Mouse (Mus musculus): ENCODE measurements around the gene Gm37240. TPM values are rescaled to one million over a fixed set of nuclear protein-coding genes. Genes with fewer than 3 reads are reported as not detected.

Gene Gm37240
- polyA plus RNA-seq, 1 experiment = 1.9 TPM

GRCm38 (mm10) chr3:84686799-84687487 is 1200.4 kb downstream of the Gm37240 start:
- Histone ChIP-seq H3K4me3 (ENCODE audit: insufficient read depth, low read length) (no peak overlapping the region), H3K27ac (ENCODE audit: insufficient read depth, low read length) (no peak overlapping the region), H3K4me1 (ENCODE audit: control insufficient read depth, insufficient read depth, low read length) (peaks cover 2% of the 10 kb centered on the region; the same call in 1 of the 2 replicates)
- no peak for TF ChIP-seq CTCF (IDR thresholded peaks at IDR 0.05; ENCODE audit: borderline replicate concordance, insufficient read depth, low read length)
- TF ChIP-seq POLR2A (IDR thresholded peaks at IDR 0.05; ENCODE audit: low read depth, low read length) = no peak

GRCm38 (mm10) chr3:84686294-84686672 is 1201.0 kb downstream of the Gm37240 start:
- no peak overlapping the region for H3K4me3 ChIP-seq (ENCODE audit: insufficient read depth, low read length)
- H3K4me1 ChIP-seq (ENCODE audit: control insufficient read depth, insufficient read depth, low read length) = peaks cover 2% of the 10 kb centered on the region; the same call in 1 of the 2 replicates
- TF ChIP-seq POLR2A (IDR thresholded peaks at IDR 0.05; ENCODE audit: low read depth, low read length) (no peak), CTCF (IDR thresholded peaks at IDR 0.05; ENCODE audit: borderline replicate concordance, insufficient read depth, low read length) (no peak)
- no peak overlapping the region for H3K27ac ChIP-seq (ENCODE audit: insufficient read depth, low read length)

- H3K4me3 ChIP-seq (ENCODE audit: insufficient read depth, low read length) = no peak overlapping the region
- no peak overlapping the region for H3K27ac ChIP-seq (ENCODE audit: insufficient read depth, low read length)
- TF ChIP-seq CTCF (IDR thresholded peaks at IDR 0.05; ENCODE audit: borderline replicate concordance, insufficient read depth, low read length) (no peak), POLR2A (IDR thresholded peaks at IDR 0.05; ENCODE audit: low read depth, low read length) (no peak)
- peaks cover 2% of the 10 kb centered on the region; the same call in 1 of the 2 replicates for H3K4me1 ChIP-seq (ENCODE audit: control insufficient read depth, insufficient read depth, low read length)
Measured at GRCm38 (mm10) chr3:84685662-84686293, 1201.5 kb downstream of the Gm37240 start.

- TF ChIP-seq CTCF (IDR thresholded peaks at IDR 0.05; ENCODE audit: borderline replicate concordance, insufficient read depth, low read length) = no peak
- no peak for TF ChIP-seq POLR2A (IDR thresholded peaks at IDR 0.05; ENCODE audit: low read depth, low read length)
- H3K27ac ChIP-seq (ENCODE audit: insufficient read depth, low read length) = no peak overlapping the region
- H3K4me3 ChIP-seq (ENCODE audit: insufficient read depth, low read length) = no peak overlapping the region
- no peaks in the 10 kb centered on the region for H3K4me1 ChIP-seq (ENCODE audit: control insufficient read depth, insufficient read depth, low read length)
Measured at GRCm38 (mm10) chr3:84683788-84684187, 1203.5 kb downstream of the Gm37240 start.

- Histone ChIP-seq H3K27ac (ENCODE audit: insufficient read depth, low read length) (no peak overlapping the region), H3K4me3 (ENCODE audit: insufficient read depth, low read length) (no peak overlapping the region), H3K4me1 (ENCODE audit: control insufficient read depth, insufficient read depth, low read length) (no peaks in the 10 kb centered on the region)
- TF ChIP-seq POLR2A (IDR thresholded peaks at IDR 0.05; ENCODE audit: low read depth, low read length) (no peak), CTCF (IDR thresholded peaks at IDR 0.05; ENCODE audit: borderline replicate concordance, insufficient read depth, low read length) (no peak)
Measured at GRCm38 (mm10) chr3:84681699-84682098, 1205.6 kb downstream of the Gm37240 start.

- TF ChIP-seq POLR2A (IDR thresholded peaks at IDR 0.05; ENCODE audit: low read depth, low read length) (no peak), CTCF (IDR thresholded peaks at IDR 0.05; ENCODE audit: borderline replicate concordance, insufficient read depth, low read length) (no peak)
- H3K27ac ChIP-seq (ENCODE audit: insufficient read depth, low read length) = no peak overlapping the region
- H3K4me1 ChIP-seq (ENCODE audit: control insufficient read depth, insufficient read depth, low read length) = no peaks in the 10 kb centered on the region
- no peak overlapping the region for H3K4me3 ChIP-seq (ENCODE audit: insufficient read depth, low read length)
Measured at GRCm38 (mm10) chr3:84680062-84680461, 1207.3 kb downstream of the Gm37240 start.

GRCm38 (mm10) chr3:84679542-84679941 is 1207.8 kb downstream of the Gm37240 start:
- no peak overlapping the region for H3K27ac ChIP-seq (ENCODE audit: insufficient read depth, low read length)
- no peaks in the 10 kb centered on the region for H3K4me1 ChIP-seq (ENCODE audit: control insufficient read depth, insufficient read depth, low read length)
- no peak overlapping the region for H3K4me3 ChIP-seq (ENCODE audit: insufficient read depth, low read length)
- no peak for TF ChIP-seq POLR2A (IDR thresholded peaks at IDR 0.05; ENCODE audit: low read depth, low read length)
- no peak for TF ChIP-seq CTCF (IDR thresholded peaks at IDR 0.05; ENCODE audit: borderline replicate concordance, insufficient read depth, low read length)

- no peak overlapping the region for H3K4me3 ChIP-seq (ENCODE audit: insufficient read depth, low read length)
- no peak for TF ChIP-seq POLR2A (IDR thresholded peaks at IDR 0.05; ENCODE audit: low read depth, low read length)
- H3K4me1 ChIP-seq (ENCODE audit: control insufficient read depth, insufficient read depth, low read length) = no peaks in the 10 kb centered on the region
- no peak overlapping the region for H3K27ac ChIP-seq (ENCODE audit: insufficient read depth, low read length)
Measured at GRCm38 (mm10) chr3:84678891-84679290, 1208.4 kb downstream of the Gm37240 start.

- no peak overlapping the region for H3K4me3 ChIP-seq (ENCODE audit: insufficient read depth, low read length)
- H3K27ac ChIP-seq (ENCODE audit: insufficient read depth, low read length) = no peak overlapping the region
- no peaks in the 10 kb centered on the region for H3K4me1 ChIP-seq (ENCODE audit: control insufficient read depth, insufficient read depth, low read length)
- no peak for TF ChIP-seq POLR2A (IDR thresholded peaks at IDR 0.05; ENCODE audit: low read depth, low read length)
- TF ChIP-seq CTCF (IDR thresholded peaks at IDR 0.05; ENCODE audit: borderline replicate concordance, insufficient read depth, low read length) = no peak
Measured at GRCm38 (mm10) chr3:84675710-84676109, 1211.6 kb downstream of the Gm37240 start.

- no peaks in the 10 kb centered on the region for H3K4me1 ChIP-seq (ENCODE audit: control insufficient read depth, insufficient read depth, low read length)
Measured at GRCm38 (mm10) chr3:84673552-84673951, 1213.8 kb downstream of the Gm37240 start.

More at GRCm38 (mm10) chr3:84673552-84673951, 1213.8 kb downstream of the Gm37240 start:
- H3K27ac ChIP-seq (ENCODE audit: insufficient read depth, low read length) = no peak overlapping the region
- no peak overlapping the region for H3K4me3 ChIP-seq (ENCODE audit: insufficient read depth, low read length)
- TF ChIP-seq CTCF (IDR thresholded peaks at IDR 0.05; ENCODE audit: borderline replicate concordance, insufficient read depth, low read length) (no peak), POLR2A (IDR thresholded peaks at IDR 0.05; ENCODE audit: low read depth, low read length) (no peak)
